Mouse (Mus musculus) layer of hippocampus, adult 11-12 months (tissue): ENCODE data around the gene Alpk1.

ENCODE experiments used
- DNase-seq: peaks from one replicate; pipeline ENCODE4 v3.0.0; 2022; ENCODE audit warnings: low spot score

The Alpk1 gene

DNA sequence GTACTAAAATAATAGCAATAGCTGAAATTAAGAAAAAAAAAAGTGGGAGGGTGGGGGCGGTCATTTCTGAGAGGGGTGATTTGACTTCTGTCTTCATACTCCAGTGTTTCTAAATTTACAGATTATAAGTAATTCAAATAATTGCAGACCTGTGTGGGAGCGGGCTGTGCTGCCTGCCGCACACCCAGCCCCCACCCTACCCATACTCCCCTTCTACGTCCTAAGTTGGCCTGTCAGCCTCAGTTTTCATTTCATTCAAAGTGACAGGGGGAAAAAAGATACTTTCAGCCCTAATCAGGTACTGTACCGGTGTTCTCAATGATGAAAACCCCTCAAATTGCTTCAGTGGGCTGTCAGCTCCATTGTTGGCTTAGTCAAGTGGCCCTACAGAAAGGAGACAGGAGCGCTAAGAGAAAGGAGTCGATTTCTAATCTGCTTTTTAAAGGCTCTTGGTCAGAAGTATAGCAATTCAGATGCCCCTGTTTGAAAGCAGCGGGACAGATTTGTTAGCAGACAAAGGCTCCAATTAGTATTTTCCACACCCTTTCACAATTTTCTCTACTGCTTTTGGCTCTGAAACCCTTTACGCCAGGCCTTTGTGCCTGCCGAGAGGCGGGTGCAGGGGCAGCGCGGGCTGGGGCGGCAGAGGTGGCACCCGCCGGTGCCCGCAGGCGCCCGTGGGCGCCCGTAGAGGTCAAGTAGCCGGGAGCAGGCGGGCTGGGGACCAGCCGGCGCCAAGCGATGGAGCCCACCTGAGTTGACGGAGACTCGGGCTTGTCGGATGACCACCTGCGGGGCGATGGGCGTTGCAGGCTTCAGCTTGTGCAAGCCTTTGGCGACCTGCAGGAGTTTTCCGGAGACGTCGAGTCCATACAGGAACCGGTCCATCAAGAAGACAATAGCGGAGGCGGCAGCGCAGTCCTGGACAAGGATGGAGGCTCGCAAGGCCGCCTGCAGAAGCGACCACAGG, 85.2 kb downstream of the Alpk1 start:
- DNase-seq = no peak

DNA sequence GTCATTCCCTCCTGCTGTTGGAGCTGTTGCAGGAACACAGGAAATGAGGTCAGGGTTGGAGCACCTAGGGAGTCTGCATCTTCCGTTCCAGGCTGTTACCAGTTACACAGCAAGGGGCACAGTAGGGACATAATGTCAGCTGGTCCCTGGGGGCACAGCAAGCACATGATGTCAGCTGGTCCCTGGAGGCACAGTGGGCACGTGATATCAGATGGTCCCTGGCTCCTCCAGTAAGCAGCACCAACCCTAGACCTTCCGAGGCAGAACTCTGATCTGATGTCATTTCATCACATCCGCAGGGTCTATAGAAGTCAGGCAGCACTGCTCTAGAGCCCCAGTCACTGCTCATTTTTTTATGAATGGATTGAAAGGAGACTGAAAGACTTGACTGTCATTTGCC, 89.1 kb downstream of the Alpk1 start:
- no peak for DNase-seq

DNA sequence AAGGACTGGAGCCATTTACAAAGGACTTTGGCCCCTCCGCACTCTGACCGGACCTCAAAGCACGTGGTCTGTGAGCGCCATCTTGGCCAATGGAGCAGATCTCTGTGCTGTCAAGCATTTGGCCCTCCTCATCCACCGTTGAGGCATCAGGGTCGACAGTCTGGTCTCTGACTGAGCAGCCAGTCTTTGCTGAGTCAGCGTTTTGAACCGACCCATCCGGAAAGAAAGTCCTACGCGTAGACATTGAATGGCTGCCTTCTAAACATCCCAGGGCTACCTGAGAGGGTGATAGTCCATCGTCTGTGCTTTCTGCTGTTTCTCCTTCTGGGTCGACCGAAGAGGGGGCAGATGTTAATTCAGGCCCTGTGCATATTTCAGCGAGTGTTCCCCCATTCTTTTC, 100.6 kb downstream of the Alpk1 start:
- DNase-seq = no peak

GRCm38 (mm10) chr3:127661646-127662531, 118.4 kb downstream of the Alpk1 start:
- DNase-seq = no peak

DNA sequence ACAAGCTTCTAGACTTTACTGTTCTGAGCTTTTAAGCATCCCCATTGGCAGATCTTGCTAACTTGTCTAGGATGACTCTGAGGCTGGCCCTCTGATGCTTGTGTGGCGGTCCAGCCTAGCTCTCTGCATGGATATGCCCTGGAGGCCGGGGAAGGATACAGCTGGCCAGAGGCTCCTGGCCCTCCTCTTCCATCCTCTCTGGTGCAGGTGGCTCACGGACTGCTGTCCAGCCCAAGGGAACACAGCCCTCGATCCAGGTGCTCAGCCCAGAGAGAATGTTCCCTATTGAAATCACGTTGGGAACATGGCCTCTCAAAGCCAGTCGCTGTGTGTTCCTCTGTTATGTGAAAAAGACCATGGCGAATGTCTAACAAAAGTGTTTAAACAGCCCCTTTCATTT, 119.6 kb downstream of the Alpk1 start:
- no peak for DNase-seq

- DNase-seq = no peak
Observed at GRCm38 (mm10) chr3:127651742-127652653, 128.3 kb downstream of the Alpk1 start.

- DNase-seq = no peak
Observed at GRCm38 (mm10) chr3:127646156-127646825, 134.0 kb downstream of the Alpk1 start.

DNA sequence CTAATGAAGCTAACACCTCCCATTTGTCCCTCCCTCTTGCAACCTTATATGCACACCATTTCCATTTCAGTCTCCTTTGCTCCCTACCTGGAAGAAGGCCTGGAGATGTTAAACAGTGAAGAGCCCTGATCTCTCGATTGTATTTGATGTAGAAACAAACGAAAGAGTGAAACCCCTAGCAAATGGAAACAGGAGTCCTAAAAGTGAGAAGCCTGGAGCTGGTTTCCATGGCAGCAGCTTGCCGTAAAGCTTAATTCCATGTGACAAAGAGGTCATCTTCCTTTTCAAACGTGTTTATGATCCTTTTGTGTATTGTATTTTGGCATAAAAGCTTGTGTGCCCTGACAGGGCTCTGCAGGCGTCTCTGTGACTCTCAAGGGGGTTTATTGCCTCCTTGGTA, 138.1 kb downstream of the Alpk1 start:
- DNase-seq = no peak

DNA sequence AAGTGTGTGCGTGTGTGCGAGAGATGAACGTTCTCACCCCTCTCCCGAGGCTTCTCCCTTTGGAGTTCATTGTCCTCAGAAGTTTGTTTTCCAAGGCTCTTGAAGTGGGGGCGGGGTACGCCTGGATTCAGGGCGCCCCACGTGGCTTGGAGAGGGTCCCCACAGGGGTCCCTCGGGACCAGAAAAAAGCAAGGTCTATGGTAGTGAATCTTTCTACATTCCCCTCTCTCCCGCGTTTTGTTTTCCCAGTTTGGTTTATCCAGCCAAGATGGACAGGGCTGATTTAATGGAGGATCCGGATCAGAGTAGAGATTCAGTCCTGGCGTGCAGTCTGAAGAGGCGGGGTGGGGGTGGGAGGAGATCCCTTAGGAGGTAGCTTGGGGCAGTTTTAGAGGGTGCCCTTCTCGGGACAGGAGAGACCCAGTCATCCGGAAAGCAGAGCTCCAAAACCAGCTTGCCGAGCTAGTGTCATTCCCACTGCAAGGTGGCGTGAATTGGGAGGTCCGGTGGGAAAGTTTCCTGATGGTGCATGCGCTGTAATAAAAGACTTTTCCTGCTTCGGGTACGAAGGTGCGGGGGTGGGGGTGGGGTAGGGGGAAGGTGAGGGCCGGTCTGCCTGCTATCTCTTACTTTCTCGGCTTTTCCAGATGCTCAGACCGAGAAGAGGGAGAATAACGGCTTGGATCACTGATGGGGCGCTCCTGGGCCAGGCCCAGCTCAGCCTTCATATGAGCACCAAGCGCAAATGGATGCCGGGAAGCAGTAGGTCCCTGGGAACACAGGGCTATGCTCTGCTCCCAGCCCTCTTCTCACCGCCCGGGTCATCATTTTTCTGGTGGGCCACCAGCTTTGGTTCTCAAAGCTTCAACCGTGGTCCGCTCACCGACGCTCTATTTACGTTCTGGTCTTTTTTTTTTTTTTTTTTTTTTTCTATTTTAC, 139.3 kb downstream of the Alpk1 start:
- DNase-seq = no peak

- DNase-seq = no peak
Observed at GRCm38 (mm10) chr3:127639875-127640761, 140.2 kb downstream of the Alpk1 start.

DNA sequence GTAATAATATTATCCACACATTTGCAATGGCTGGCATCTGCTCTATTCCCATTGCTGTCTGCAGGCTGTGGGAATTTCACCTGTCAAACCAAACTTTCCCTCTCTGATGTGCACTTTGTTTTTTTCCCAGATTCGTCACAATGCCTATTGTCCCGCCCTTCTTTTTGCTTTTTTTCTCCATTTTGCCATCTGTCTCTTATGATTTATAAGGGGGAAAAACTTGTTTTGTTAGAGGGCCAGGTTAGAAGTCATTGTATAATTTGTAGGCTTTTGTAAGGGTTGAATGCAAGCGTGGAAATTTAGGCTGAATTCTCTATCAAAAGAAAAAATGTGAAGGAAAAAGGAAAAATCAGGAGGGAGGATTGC, 145.4 kb downstream of the Alpk1 start:
- no peak for DNase-seq

DNA sequence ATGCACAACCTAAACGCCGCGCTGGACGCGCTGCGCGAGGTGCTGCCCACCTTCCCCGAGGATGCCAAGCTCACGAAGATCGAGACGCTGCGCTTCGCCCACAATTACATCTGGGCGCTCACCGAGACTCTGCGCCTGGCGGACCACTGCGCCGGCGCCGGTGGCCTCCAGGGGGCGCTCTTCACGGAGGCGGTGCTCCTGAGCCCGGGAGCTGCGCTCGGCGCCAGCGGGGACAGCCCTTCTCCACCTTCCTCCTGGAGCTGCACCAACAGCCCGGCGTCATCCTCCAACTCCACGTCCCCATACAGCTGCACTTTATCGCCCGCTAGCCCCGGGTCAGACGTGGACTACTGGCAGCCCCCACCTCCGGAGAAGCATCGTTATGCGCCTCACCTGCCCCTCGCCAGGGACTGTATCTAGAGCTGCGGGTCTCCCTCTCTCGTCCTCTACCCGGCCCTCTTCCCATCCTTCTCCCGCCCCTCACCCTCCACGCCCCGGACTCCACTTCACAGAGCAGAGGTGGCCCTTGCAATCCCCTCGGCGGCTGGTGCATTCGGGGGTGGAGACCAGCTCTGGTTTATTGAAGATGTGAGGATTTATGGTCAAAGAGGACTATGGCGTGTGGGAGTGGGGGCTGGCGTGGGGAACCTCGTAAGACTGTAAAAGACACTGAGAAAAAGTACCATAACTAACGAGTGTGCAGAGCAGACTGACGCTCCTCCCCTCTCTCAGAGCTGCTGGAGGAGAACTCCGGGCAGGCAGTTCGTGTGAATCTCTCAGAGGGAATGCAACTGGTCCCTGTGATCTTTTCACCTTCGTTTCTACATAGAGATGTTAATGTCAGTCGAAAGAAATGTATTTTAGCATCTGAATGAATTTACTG, 146.0 kb downstream of the Alpk1 start:
- DNase-seq = peak; percentile 63

DNA sequence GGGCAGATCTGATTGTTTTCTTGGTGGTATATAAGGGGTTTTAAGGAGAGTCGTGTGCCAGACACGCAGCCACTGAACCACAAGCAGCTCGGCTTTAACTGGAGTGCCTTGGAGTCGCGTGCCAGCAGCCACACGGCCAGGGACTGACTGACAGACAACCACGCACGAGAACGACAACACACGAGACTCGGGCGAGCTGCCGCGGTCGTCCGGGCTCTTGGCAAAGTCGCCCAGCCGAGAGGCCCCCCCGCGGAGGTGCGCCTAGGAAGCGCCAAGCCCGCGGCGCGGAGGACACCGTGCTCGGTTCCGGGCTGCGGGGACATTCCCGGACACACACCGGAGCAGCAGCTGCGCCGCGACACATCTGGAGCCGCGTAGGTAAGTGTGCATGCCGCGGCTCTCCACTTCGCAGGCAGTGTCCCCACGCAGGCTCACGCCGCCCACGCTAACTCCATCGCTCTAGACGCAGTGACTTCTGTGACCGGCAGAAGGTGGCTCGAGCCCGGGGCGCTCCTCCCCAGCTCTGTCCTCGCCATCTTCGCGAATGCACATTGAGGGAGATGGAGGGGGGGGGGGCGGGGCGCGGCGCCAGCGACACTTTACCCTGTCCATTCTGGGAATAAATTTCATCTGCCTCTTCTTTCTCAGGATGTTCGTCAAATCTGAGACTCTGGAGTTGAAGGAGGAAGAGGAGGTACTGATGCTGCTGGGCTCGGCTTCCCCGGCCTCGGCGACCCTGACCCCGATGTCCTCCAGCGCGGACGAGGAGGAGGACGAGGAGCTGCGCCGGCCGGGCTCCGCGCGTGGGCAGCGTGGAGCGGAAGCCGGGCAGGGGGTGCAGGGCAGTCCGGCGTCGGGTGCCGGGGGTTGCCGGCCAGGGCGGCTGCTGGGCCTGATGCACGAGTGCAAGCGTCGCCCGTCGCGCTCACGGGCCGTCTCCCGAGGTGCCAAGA, 147.0 kb downstream of the Alpk1 start, which contains the start of gene Neurog2:
Gene Neurog2 (plus strand): TSS at position 56 of the 953 bp plus-strand sequence.
- DNase-seq = no peak

- no peak for DNase-seq
Observed at GRCm38 (mm10) chr3:127632531-127632930, 147.8 kb downstream of the Alpk1 start.

GRCm38 (mm10) chr3:127631582-127631981, 148.7 kb downstream of the Alpk1 start:
- DNase-seq = no peak

DNA sequence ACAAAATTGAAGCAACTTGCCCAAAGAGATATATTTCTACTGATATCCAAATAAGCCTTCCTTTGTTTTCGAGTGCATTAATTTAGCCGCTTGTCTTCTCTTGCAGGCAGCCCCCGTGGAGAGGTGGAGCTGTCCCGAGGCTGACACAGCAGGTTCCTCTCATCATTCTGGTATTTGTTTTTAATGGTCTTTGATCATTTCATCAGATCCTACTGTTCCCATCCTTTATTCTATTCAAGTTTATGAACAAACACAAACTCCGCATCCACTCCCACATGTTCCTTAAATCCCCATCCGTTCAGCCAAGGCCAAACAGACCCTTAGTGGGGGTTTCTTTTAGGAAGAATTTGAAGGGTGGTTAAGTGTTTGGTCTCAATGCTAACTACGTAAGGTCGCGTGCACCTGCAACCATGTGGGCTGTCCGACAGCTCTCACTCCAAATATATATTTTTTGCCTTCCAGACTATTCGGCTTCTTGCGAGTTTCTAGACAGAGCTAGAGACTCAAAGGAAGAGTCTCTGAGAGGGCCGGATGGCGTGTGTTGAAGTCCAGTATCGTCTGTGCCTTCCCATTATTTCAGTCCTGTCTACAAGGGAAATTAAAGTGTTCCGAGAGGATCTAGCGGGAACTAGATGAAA, 149.5 kb downstream of the Alpk1 start:
- DNase-seq = no peak
